Mouse (Mus musculus) layer of hippocampus, adult 2 months (tissue): ENCODE measurements at regions not wholly inside any gene's neighbourhood (a gene's known extent, or its start where the extent isn't known, plus 50 kb on each side); places are given as distances from the start of the nearest gene placed in this dataset.

Experiments used
- DNase-seq, 2 experiments: peaks; one replicate each; pipeline ENCODE4 v3.0.0; 2022; ENCODE audit warnings: low spot score in 2 of 2
- H3K27ac ChIP-seq: fragments of 200-600 bp; 2 replicates; pipeline ENCODE4 v1.8.1; 2022
- H3K4me3 ChIP-seq: fragments of 200-600 bp; 2 replicates; pipeline ENCODE4 v1.8.1; 2022; ENCODE audit warnings: mild to moderate bottlenecking
- CTCF ChIP-seq: fragments of 200-600 bp; conservative IDR thresholded peaks from 2 replicates; pipeline ENCODE4 v1.8.1; 2022; ENCODE audit warnings: antibody characterized with exemption, mild to moderate bottlenecking, moderate library complexity

- no peak for DNase-seq
- Histone ChIP-seq H3K27ac (no peak overlapping the region), H3K4me3 (no peak overlapping the region)
- TF ChIP-seq CTCF = no peak
Measured at GRCm38 (mm10) chr1:137539424-137540116, 579.3 kb upstream of the Nr5a2 start.

- H3K4me3 ChIP-seq = no peak overlapping the region
- no peak for DNase-seq
- no peak for TF ChIP-seq CTCF
- no peak overlapping the region for H3K27ac ChIP-seq
Measured at GRCm38 (mm10) chr1:137514750-137515149, 554.5 kb upstream of the Nr5a2 start.

- no peak overlapping the region for H3K4me3 ChIP-seq
- TF ChIP-seq CTCF = no peak
- no peak overlapping the region for H3K27ac ChIP-seq
Measured at GRCm38 (mm10) chr1:137503704-137504422, 543.6 kb upstream of the Nr5a2 start.

GRCm38 (mm10) chr1:137488226-137488625 lies 528.0 kb upstream of the Nr5a2 start:
- TF ChIP-seq CTCF = no peak
- DNase-seq = no peak
- Histone ChIP-seq H3K27ac (no peak overlapping the region), H3K4me3 (no peak overlapping the region)

More at GRCm38 (mm10) chr1:137503704-137504422, 543.6 kb upstream of the Nr5a2 start:
- no peak for DNase-seq

GRCm38 (mm10) chr1:137478459-137478858 lies 518.2 kb upstream of the Nr5a2 start:
- TF ChIP-seq CTCF = no peak
- no peak for DNase-seq
- no peak overlapping the region for H3K4me3 ChIP-seq
- H3K27ac ChIP-seq = no peak overlapping the region

- TF ChIP-seq CTCF = no peak
- no peak overlapping the region for H3K4me3 ChIP-seq
- DNase-seq = no peak
- no peak overlapping the region for H3K27ac ChIP-seq
Measured at GRCm38 (mm10) chr1:137477239-137477638, 517.0 kb upstream of the Nr5a2 start.

- Histone ChIP-seq H3K4me3 (no peak overlapping the region), H3K27ac (no peak overlapping the region)
- no peak for TF ChIP-seq CTCF
- no peak for DNase-seq
Measured at GRCm38 (mm10) chr1:137474858-137475257, 514.6 kb upstream of the Nr5a2 start.

GRCm38 (mm10) chr1:137473800-137474685 lies 513.8 kb upstream of the Nr5a2 start:
- no peak for TF ChIP-seq CTCF
- no peak overlapping the region for H3K4me3 ChIP-seq
- DNase-seq = peak; percentile 29 to 49
- H3K27ac ChIP-seq = no peak overlapping the region

- TF ChIP-seq CTCF = no peak
- Histone ChIP-seq H3K4me3 (no peak overlapping the region), H3K27ac (no peak overlapping the region)
- no peak for DNase-seq
Measured at GRCm38 (mm10) chr1:137464971-137465370, 504.7 kb upstream of the Nr5a2 start.

- H3K4me3 ChIP-seq = no peak overlapping the region
- no peak for DNase-seq
- H3K27ac ChIP-seq = no peak overlapping the region
- TF ChIP-seq CTCF = no peak
Measured at GRCm38 (mm10) chr1:137461189-137461588, 500.9 kb upstream of the Nr5a2 start.

GRCm38 (mm10) chr1:137453446-137454208 lies 493.4 kb upstream of the Nr5a2 start:
- Histone ChIP-seq H3K4me3 (no peak overlapping the region), H3K27ac (peak overlapping the region; percentile 46; the same call in 1 of the 2 replicates)
- no peak for DNase-seq
- no peak for TF ChIP-seq CTCF

GRCm38 (mm10) chr1:137452749-137453148 lies 492.5 kb upstream of the Nr5a2 start:
- TF ChIP-seq CTCF = no peak
- H3K27ac ChIP-seq = no peak overlapping the region
- no peak for DNase-seq

More at GRCm38 (mm10) chr1:137452749-137453148, 492.5 kb upstream of the Nr5a2 start:
- no peak overlapping the region for H3K4me3 ChIP-seq
